Mouse (Mus musculus): ENCODE data around the gene Fam163b. TPM values are rescaled to one million over a fixed set of nuclear protein-coding genes. Genes with fewer than 3 reads are reported as not detected.

The Fam163b gene
- total RNA-seq, 1 experiment, result not detected

DNA sequence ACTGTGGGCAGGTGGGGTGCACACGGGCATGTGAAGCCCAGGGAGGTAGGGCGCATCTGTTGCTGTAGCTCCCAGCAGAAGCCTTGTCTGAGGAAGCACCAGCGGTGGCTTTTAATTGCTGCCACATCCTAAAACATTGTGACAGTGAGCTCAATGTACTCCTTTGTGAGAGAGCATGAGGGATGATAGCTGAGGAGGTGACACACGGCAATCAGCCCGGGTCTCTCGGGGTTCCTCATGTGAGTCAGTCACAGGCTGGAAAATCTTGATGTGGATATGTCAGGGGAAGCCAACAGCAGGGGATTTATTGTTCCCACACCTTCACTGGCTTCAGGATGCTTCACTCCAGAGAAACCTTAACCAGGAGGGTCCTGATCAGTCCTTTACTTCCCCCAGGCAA, 4.5 kb upstream of the Fam163b start:
- peaks cover 0 to under 1% of the 10 kb centered on the region in 2 experiments; a peak in 1 of 4 replicates for H3K4me1 ChIP-seq (ENCODE audit: control insufficient read depth in 2 of 2, insufficient read depth in 2 of 2, low read length in 2 of 2, poor library complexity in 1 of 2)
- in situ Hi-C loops (cut with MboI; ENCODE audit: low sequenced_read_pairs in 2 of 2, unreplicated experiment in 2 of 2), result no loop called here
- DNase-seq (ENCODE audit: low read depth, low spot score), result no peak
- H3K4me3 ChIP-seq (ENCODE audit: insufficient read depth in 1 of 2, low read depth in 1 of 2, low read length in 2 of 2, poor library complexity in 1 of 2, severe bottlenecking in 1 of 2), result no peak overlapping the region
- no peak overlapping the region for H3K9ac ChIP-seq (ENCODE audit: insufficient read depth, low read depth, low read length, poor library complexity, severe bottlenecking)
- no peaks in the 10 kb centered on the region for H3K36me3 ChIP-seq (ENCODE audit: control insufficient read depth, insufficient read depth, low read length, poor library complexity, severe bottlenecking)
- H3K9me3 ChIP-seq (ENCODE audit: control insufficient read depth, insufficient read depth, low read depth, low read length), result no peaks in the 10 kb centered on the region
- TF ChIP-seq ZNF384 (IDR thresholded peaks at IDR 0.05; ENCODE audit: low read depth, low read length) (no peak), HCFC1 (IDR thresholded peaks at IDR 0.05; ENCODE audit: borderline replicate concordance, insufficient read depth, low read length) (no peak), CHD2 (IDR thresholded peaks at IDR 0.05; ENCODE audit: low read depth, low read length) (no peak), MAFK (IDR thresholded peaks at IDR 0.05; ENCODE audit: insufficient read depth, low read depth, low read length) (no peak), ZC3H11A (IDR thresholded peaks at IDR 0.05; ENCODE audit: borderline replicate concordance, low read depth, low read length) (no peak)
- H3K27ac ChIP-seq (ENCODE audit: insufficient read depth, low read depth, low read length, poor library complexity, severe bottlenecking), result no peak overlapping the region

DNA sequence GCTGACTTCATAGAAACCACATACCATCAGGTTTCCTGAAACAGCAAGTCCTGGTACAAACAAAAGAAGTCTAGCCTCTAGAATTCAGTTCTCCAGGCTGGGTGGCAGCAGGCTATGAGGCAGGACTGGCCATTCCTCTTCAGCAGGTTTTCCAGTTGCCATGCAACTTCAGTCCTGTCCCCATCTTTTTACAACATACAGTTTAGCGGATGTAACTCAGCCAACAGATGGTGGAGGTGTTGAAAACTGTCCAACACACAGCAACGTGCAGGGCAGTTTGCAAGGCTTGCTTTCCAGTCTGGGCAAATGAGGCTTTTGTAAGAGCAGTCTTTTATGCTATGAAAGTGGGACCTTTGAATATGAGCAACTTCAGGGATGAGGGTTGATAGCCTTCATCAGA, 2.7 kb upstream of the Fam163b start:
- Histone ChIP-seq H3K9ac (ENCODE audit: insufficient read depth, low read depth, low read length, poor library complexity, severe bottlenecking) (no peak overlapping the region), H3K27ac (ENCODE audit: insufficient read depth, low read depth, low read length, poor library complexity, severe bottlenecking) (no peak overlapping the region), H3K4me3 (ENCODE audit: insufficient read depth in 1 of 2, low read depth in 1 of 2, low read length in 2 of 2, poor library complexity in 1 of 2, severe bottlenecking in 1 of 2) (no peak overlapping the region), H3K4me1 (ENCODE audit: control insufficient read depth in 2 of 2, insufficient read depth in 2 of 2, low read length in 2 of 2, poor library complexity in 1 of 2) (peaks cover 0 to 2% of the 10 kb centered on the region in 2 experiments; a peak in 1 of 4 replicates), H3K9me3 (ENCODE audit: control insufficient read depth, insufficient read depth, low read depth, low read length) (no peaks in the 10 kb centered on the region), H3K36me3 (ENCODE audit: control insufficient read depth, insufficient read depth, low read length, poor library complexity, severe bottlenecking) (no peaks in the 10 kb centered on the region)
- TF ChIP-seq CHD2 (IDR thresholded peaks at IDR 0.05; ENCODE audit: low read depth, low read length) (no peak), ZNF384 (IDR thresholded peaks at IDR 0.05; ENCODE audit: low read depth, low read length) (no peak), MAFK (IDR thresholded peaks at IDR 0.05; ENCODE audit: insufficient read depth, low read depth, low read length) (no peak), ZC3H11A (IDR thresholded peaks at IDR 0.05; ENCODE audit: borderline replicate concordance, low read depth, low read length) (no peak), HCFC1 (IDR thresholded peaks at IDR 0.05; ENCODE audit: borderline replicate concordance, insufficient read depth, low read length) (no peak)
- DNase-seq (ENCODE audit: low read depth, low spot score), result no peak
- in situ Hi-C loops (cut with MboI; ENCODE audit: low sequenced_read_pairs in 2 of 2, unreplicated experiment in 2 of 2), result no loop called here

DNA sequence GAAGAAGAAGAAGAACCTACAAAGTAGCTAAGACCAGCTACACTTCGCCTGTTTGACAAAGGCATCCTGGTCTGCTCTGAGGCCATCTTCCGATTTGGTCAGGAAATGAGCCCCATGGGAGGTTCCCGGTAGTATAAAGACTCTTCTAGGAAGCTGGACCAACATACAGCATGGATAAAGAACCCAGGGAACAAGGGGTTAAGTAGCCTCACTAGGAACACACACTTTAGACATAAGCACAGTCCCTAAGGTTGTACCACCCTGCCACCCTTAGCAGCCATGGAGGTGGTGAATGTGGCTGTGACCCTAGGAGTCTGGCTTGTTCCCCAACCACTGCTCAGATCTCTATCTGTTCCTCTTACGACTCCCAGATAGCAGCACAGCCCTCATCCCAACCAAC, 3.9 kb downstream of the Fam163b start:
- no peak overlapping the region for H3K4me3 ChIP-seq (ENCODE audit: insufficient read depth in 1 of 2, low read depth in 1 of 2, low read length in 2 of 2, poor library complexity in 1 of 2, severe bottlenecking in 1 of 2)
- TF ChIP-seq ZNF384 (IDR thresholded peaks at IDR 0.05; ENCODE audit: low read depth, low read length), result no peak
- TF ChIP-seq HCFC1 (IDR thresholded peaks at IDR 0.05; ENCODE audit: borderline replicate concordance, insufficient read depth, low read length), result no peak
- DNase-seq (ENCODE audit: low read depth, low spot score), result no peak
- no peak overlapping the region for H3K27ac ChIP-seq (ENCODE audit: insufficient read depth, low read depth, low read length, poor library complexity, severe bottlenecking)
- in situ Hi-C loops (cut with MboI; ENCODE audit: low sequenced_read_pairs in 2 of 2, unreplicated experiment in 2 of 2), result no loop called here
- no peaks in the 10 kb centered on the region for H3K36me3 ChIP-seq (ENCODE audit: control insufficient read depth, insufficient read depth, low read length, poor library complexity, severe bottlenecking)
- no peaks in the 10 kb centered on the region for H3K9me3 ChIP-seq (ENCODE audit: control insufficient read depth, insufficient read depth, low read depth, low read length)
- peaks cover 0 to 2% of the 10 kb centered on the region in 2 experiments; a peak in 1 of 4 replicates for H3K4me1 ChIP-seq (ENCODE audit: control insufficient read depth in 2 of 2, insufficient read depth in 2 of 2, low read length in 2 of 2, poor library complexity in 1 of 2)
- H3K9ac ChIP-seq (ENCODE audit: insufficient read depth, low read depth, low read length, poor library complexity, severe bottlenecking), result no peak overlapping the region

DNA sequence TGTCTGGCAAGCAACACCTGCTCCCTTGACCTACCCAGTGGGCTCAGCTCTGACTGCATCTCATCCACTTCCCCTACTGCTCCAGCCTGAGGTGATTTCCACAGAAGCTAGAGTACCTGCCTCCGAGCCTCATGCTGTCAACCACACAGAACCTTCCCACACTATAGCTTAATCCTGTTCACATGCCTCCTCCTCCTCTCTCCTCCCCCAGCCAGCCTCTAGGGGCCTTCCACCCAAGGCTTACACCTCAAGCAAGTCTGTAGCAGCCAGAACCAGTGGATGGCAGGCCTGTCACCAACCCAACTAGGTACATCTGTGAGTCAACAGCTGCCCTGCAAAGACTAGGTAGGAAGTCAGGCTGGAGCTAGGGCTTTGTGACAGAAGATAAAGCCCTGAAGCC, 5.5 kb downstream of the Fam163b start:
- in situ Hi-C loops (cut with MboI; ENCODE audit: low sequenced_read_pairs in 2 of 2, unreplicated experiment in 2 of 2), result no loop called here
- Histone ChIP-seq H3K4me1 (ENCODE audit: control insufficient read depth in 2 of 2, insufficient read depth in 2 of 2, low read length in 2 of 2, poor library complexity in 1 of 2) (peaks cover 0 to 1% of the 10 kb centered on the region in 2 experiments; a peak in 1 of 4 replicates), H3K27ac (ENCODE audit: insufficient read depth, low read depth, low read length, poor library complexity, severe bottlenecking) (no peak overlapping the region), H3K4me3 (ENCODE audit: insufficient read depth in 1 of 2, low read depth in 1 of 2, low read length in 2 of 2, poor library complexity in 1 of 2, severe bottlenecking in 1 of 2) (no peak overlapping the region), H3K9me3 (ENCODE audit: control insufficient read depth, insufficient read depth, low read depth, low read length) (no peaks in the 10 kb centered on the region), H3K9ac (ENCODE audit: insufficient read depth, low read depth, low read length, poor library complexity, severe bottlenecking) (no peak overlapping the region), H3K36me3 (ENCODE audit: control insufficient read depth, insufficient read depth, low read length, poor library complexity, severe bottlenecking) (no peaks in the 10 kb centered on the region)
- TF ChIP-seq ZNF384 (IDR thresholded peaks at IDR 0.05; ENCODE audit: low read depth, low read length), result no peak
- TF ChIP-seq ZC3H11A (IDR thresholded peaks at IDR 0.05; ENCODE audit: borderline replicate concordance, low read depth, low read length), result no peak
- TF ChIP-seq MAFK (IDR thresholded peaks at IDR 0.05; ENCODE audit: insufficient read depth, low read depth, low read length), result no peak
- TF ChIP-seq CHD2 (IDR thresholded peaks at IDR 0.05; ENCODE audit: low read depth, low read length), result no peak
- no peak for TF ChIP-seq HCFC1 (IDR thresholded peaks at IDR 0.05; ENCODE audit: borderline replicate concordance, insufficient read depth, low read length)
- no peak for DNase-seq (ENCODE audit: low read depth, low spot score)

DNA sequence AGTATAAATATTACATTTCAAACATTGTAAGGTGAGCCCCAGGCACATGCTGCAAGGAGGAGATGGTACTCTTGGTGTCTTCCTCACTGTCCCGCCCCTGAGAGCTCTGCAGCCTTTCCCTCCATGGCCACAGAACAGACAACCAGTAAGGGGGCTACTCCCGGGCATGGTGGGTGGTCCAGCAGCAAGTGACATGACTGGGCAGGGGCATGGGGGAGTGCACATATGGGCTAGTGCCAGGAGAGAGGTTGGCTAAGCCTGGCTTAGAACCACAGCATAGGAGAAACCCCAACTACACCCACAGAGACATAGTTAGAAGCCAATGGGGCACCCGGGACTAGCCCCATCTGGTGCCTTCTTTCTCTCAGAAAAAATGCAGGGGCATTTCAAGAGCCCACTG, 6.0 kb downstream of the Fam163b start:
- Histone ChIP-seq H3K9ac (ENCODE audit: insufficient read depth, low read depth, low read length, poor library complexity, severe bottlenecking) (no peak overlapping the region), H3K4me1 (ENCODE audit: control insufficient read depth in 2 of 2, insufficient read depth in 2 of 2, low read length in 2 of 2, poor library complexity in 1 of 2) (no peaks in the 10 kb centered on the region), H3K36me3 (ENCODE audit: control insufficient read depth, insufficient read depth, low read length, poor library complexity, severe bottlenecking) (no peaks in the 10 kb centered on the region), H3K9me3 (ENCODE audit: control insufficient read depth, insufficient read depth, low read depth, low read length) (no peaks in the 10 kb centered on the region), H3K27ac (ENCODE audit: insufficient read depth, low read depth, low read length, poor library complexity, severe bottlenecking) (no peak overlapping the region), H3K4me3 (ENCODE audit: insufficient read depth in 1 of 2, low read depth in 1 of 2, low read length in 2 of 2, poor library complexity in 1 of 2, severe bottlenecking in 1 of 2) (no peak overlapping the region)
- DNase-seq (ENCODE audit: low read depth, low spot score), result no peak
- TF ChIP-seq HCFC1 (IDR thresholded peaks at IDR 0.05; ENCODE audit: borderline replicate concordance, insufficient read depth, low read length) (no peak), MAFK (IDR thresholded peaks at IDR 0.05; ENCODE audit: insufficient read depth, low read depth, low read length) (no peak), ZC3H11A (IDR thresholded peaks at IDR 0.05; ENCODE audit: borderline replicate concordance, low read depth, low read length) (no peak)
- in situ Hi-C loops (cut with MboI; ENCODE audit: low sequenced_read_pairs in 2 of 2, unreplicated experiment in 2 of 2), result no loop called here
